Mouse (Mus musculus): ENCODE results near the gene Pigb.
A peak's percentile ranks its signal among the peaks of the same experiment; 100 is the strongest.
"Not testable (repeated sequence)": the region's sequence is repeated elsewhere in the genome, so short reads cannot be mapped to it uniquely, and the experiment has no call there.

Gene Pigb

DNA sequence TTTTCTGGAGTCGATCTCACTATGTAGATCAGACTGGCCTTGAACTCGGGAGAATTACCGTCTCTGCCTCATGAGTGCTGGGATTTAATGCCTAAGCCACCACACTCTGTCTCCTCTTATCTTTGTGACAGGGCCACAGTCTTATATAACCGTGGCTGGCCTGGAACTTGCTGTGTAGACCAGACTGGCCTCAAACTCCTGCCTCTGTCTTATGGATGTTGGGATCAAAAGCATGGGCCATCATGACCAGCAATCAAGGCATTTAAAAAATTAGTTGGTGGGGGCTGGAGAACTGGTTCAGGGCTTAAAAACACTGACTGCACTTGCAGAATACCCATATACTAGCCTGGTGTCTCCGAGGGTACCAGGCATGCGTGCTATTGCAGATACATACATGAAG, at the start of gene Pigb:
Pigb (minus strand) TSS at position 299 of the 400 bp plus-strand sequence.
- DNase-seq, result no peak

DNA sequence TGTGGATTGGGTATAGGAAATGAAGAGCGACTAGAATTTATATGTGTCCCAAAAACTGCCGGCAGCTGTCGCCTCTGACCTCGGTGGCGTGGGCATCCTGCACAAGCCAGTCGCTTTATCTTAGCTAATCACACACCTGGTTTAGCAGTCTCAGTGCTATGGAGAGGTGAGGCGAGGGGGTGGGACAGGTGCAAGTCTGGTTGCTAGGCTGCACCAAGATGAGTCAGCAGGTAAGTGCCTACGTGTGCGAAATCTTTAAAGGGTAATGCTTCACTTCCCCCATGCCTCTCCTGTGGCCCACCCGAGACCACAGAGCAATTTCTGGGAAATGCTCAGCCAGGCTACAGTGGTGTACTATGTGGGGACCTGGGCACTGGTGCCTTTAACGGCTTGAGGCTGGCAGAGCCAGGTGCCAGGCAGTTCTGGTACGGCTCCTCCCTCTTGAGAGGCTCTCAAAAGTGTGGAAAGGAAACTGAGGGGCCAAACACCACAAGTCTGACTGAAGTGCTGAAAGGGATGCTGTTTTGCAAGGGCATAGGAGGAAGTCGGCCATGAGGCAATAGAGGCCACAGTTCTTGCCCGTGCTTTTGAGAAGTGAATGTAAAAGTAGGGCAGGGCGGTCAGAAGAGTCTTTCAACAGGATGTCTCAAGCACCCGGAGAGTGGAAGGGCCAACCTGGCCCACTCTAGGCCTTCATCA, 49.2 kb upstream of the Pigb start:
- peak; percentile 76 to 84 for DNase-seq

DNA sequence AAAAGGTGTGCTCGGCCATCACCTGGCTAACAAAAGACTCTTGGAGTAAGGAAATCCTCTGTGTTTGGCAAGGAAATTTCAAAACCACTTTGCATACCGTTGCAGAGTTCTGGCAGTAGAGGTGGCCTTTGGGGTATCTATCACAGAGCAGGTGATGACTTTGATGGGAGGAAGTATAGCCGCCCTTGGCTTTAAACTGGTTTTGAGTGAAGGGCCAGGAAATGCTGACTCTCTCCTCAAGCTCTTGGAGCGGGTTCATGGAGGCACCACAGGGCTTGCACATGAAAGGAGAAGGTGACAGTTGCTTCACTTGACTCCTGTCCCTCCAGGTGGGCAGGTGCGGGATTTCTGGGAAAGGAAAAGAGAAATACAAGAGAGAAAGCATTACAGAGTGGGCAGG, 47.4 kb upstream of the Pigb start:
- DNase-seq, result no peak

DNA sequence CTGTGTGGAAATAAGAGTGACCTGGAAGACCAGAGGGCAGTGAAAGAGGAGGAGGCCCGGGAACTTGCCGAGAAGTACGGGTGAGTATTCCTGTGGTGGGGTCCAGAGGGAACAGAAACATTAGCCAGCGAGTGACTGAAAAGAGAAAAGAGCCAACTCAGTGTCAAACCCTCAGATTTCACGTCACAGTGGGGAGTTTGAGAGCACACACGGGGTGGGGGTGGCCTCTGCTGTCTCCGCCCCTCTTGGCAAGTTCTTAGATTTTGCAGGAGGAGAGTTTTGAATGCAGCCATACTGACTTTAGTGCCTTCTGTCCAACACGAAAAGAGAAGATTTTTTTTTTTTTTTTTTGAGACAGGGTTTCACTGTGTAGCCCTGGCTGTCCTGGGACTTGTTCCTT, 46.9 kb upstream of the Pigb start:
- DNase-seq, result peak; percentile 39 to 42

DNA sequence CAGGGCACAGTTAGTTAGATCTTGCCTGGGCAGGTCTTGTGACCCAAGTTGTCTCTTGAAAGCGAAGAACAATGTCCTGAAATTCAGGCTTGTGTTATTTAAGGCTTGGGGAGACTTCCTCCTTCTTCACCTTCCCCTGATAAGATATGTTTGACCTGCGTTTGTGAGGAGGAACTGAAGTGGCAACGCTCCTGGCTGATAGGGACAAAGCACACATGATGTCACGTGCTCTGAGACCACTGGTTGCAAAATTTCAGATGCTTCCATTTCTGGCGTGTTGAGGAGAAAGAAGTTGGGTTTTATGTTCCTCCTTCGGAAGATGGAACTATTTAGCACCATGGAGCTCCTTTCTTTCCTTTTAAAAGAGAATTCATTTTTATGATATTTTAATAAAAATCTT, 45.7 kb upstream of the Pigb start:
- peak; percentile 42 for DNase-seq

DNA sequence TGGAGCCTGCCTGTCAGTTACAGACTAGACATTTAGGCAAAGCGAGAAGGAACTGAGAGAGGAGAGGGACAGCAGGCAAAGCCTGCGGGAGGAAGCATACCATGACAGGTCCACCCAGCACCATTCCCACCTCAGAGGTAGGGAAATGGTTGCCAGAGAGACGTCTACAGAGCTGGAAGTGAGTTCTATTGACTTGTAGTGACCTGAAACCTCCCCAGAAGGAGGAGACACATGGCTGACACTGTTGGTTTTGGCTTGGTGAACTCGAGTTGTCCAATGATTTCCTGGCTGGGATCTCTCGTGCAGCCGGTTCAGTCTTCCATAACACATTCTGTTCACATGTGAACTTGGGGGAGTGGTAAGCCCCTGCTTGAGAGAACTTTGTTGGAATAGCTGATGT, 43.8 kb upstream of the Pigb start:
- DNase-seq, result no peak

DNA sequence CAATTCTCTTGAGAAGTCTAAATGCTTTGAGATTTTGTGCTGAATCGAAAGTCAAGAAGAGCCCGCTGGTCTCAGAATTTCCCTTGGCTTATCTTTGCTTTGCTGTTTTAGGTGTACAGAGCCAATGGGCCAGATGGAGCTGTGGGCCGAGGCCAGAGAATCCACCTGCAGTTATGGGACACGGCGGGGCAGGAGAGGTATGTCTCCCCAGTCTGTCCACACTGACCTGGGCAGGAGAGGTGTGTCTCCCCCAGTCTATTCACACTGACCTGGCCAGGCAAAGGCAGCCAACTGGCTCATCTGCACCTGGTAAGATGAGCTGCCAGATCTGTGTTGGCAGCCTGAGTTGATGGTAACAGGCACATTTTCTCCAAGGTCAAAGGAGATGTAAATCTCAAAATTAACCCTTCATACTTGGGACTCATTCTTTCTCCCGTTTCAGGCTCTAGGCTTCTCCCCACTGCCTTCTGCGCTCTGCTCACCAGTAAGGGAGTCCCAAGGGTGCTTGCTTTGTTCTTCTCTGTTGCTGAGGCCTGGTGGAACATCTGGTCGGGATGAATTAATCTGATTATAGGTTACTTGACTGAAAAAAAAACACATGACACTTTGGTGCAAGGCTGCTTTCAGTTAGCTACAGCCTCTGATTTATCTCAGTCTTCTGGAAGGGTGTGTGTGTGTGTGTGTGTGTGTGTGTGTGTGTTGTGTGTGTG, 42.3 kb upstream of the Pigb start:
- no peak for DNase-seq

DNA sequence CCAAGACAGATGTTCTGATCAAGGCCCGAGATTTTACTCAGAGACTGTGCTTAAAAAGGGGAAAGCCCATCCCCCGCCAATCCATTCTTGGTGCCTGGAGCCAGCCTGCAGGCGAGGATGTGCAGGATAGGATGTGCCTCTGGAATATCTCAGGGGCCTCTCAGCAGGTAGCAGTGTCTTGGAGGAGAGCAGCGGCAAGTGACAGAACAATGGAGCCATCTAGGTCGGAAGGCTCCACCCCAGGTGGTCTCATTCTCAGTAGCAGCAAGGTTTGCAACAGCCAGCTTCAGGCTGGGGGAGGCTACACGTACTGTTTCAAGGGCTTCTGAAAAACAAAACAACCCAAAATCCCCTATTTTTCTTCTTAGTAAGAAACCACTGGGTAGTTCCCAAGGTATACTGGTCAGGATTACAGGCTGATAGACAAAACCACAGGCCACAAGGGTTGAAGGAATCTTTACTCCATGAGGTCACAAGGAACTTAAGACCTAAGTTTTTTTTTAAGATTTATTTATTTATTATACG, 39.7 kb upstream of the Pigb start:
- DNase-seq, result no peak

DNA sequence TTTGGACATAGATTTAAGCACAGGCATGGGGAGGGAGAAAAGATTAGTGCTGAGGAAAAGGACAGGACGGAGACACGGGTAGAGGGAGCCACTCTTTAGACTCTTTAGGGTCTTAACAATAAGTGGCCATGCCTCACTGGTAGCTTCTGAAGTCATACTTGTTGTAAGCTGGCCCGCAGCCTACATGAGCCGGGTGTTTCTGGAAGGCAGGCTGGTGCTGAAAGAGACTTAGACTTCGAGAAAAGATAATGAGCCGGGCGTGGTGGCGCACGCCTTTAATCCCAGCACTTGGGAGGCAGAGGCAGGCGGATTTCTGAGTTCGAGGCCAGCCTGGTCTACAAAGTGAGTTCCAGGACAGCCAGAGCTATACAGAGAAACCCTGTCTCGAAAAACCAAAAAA, 39.2 kb upstream of the Pigb start:
- DNase-seq, result not testable (repeated sequence)

DNA sequence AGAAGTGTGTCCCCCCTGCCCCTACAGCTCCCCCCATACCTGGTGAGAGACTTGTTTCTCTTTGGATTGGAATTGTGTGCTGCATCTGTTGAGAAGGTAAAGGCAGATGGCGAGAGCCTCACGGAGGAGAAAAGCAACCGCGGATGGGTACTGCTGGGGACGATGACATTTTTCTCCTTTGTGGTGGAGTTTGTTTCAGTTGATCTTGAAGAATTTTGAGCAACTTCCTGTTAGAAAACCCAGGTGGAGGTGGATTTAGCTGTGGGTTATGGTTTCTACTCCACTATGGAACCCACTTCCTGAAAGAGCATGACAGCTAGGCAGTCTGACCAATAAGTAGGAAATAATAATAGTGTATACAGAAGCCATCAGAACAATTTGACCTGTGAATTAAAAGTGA, 33.0 kb upstream of the Pigb start:
- DNase-seq, result no peak

DNA sequence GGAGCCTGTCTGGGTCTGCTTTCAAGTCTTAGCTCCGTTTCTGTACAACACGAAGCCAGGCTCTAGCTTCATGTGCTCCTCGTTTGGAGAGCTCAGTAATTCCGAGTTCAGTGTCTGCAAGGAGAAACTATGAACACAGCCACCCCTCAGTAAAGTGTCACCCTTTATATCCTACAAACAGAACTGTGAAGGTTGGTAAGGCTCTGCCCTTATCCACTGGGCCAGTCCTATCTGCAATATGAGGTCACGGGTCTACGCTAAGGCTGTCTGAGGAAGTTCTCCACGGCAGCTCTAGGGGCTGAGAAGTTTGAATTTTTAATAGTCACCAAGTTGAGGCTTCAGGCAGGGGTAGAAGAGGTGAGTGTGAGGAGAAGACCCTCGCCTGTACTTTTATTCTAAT, 32.2 kb upstream of the Pigb start:
- no peak for DNase-seq

DNA sequence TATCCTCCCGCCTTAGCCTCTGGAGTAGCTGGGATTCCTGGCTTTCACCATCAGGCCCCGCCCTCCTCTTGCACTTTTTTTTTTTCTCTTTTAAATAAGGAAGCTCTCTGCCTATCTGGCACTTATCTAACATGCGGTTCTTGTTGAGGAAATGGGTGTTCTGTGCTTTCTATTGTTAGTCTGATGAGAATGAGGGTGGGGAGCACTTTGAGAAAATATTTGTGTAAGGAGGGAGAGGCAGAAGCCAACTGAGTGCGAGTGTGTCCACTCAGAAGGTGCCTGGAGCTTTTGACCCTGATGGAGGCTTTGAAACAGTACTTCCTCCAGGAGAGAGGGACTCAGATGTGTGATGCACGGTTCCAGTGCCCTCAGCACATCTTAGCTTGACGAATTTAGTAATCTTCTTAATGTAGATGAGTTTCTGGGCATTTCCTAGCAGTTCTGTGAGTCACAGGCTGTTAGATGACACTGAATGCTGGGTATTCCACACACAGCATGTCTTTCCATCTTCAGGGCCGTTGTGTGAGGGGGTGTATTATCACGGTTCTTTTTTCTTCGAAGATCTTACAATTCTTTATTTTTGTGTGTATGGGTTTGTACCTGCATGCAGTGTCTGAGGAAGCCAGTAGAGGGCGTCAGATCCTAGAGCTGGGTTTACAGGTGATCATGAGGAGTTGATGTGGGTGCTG, 30.9 kb upstream of the Pigb start:
- peak in 1 of 2 experiments; percentile 64 for DNase-seq

DNA sequence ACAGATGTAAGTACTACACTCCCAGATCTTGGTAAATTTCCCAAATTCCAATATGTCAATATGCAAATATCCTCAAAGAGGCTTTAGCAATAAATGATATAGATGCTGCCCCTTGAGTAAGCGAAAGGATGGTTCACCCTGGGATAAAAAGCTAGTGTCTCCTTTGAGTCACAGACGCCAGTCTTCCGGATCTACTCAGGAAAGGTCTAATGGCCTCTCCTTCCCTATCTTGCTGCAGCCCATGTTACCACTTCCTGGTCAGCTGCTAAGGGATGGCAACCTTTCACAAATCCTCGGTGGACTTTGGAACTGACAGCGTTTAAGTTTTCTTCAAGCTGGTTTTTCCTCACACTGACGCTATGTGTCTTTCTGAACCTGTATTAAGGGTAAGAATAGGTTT, 28.5 kb upstream of the Pigb start:
- DNase-seq, result no peak

DNA sequence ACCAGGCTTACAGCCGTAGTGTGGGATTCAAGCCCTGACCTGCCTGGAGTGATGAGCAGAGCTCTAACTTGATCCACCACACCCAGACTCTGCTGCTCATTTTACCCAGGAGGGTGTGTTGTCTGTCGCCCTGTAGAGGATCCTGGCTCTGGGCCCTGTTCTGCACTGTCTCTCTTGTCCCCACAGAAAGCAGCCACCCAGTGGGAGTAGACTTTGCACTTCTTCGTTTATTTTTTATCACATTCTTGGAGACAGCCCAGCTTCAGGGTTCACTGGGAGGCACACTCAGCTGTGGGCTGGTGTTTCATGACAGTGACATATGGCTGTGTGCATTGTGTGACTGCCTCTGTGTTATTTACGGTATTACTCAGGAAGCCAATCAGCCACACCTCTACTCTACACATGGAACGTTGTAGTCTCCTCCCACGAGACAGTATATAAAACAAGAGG, 28.1 kb upstream of the Pigb start:
- DNase-seq, result peak; percentile 59 to 80

DNA sequence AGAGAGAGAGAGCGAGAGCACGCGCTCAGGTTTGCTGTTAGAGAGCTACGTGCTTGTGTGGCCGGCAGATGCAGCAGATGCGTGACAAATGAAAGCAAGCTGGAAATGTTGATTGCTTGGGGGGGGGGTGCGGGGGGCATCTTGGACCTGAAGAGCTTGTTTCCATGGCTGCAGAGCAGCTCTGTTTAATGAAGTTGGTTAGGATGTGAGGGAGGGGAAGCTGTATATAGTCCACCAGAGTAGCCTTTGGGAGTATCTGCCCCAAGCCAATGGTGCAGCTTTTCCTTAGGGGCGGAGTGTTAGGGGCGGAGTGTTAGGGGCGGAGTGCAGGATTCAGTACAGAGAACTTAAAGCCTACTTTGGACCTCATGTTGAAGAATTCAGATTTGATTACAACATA, 26.9 kb upstream of the Pigb start:
- no peak for DNase-seq

DNA sequence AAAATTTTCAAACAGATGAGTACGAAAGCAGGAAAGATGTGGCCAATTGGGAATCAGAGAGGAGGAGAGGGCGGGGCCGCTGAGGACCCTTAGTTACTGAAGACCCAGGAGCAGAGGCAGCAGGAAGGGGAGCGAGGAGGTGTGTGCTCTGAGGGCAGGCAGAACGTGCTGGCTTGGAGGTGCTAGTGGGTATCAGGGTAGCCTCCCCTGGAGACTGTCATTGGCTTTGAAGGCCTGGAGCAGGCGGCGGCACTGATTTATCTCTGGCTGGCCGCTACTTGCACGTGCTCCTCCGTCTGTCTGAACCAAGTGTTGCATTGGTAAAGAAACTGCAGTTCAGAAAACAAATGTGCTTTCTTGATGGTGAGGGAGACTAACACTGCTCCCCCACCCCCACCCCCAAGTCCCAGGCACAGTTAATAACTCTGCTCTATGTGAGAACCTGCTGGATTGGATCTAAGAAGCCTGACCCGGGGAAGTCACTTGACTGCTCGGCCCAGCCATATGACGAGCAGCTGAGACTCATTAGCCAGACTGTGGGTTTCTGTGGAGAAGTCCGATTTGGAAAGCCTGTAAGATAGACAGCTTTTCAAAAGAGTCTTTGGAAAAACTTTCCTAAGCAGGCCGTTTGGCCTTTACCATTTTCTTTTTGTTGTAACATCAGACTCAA, 23.6 kb upstream of the Pigb start:
- no peak for DNase-seq

DNA sequence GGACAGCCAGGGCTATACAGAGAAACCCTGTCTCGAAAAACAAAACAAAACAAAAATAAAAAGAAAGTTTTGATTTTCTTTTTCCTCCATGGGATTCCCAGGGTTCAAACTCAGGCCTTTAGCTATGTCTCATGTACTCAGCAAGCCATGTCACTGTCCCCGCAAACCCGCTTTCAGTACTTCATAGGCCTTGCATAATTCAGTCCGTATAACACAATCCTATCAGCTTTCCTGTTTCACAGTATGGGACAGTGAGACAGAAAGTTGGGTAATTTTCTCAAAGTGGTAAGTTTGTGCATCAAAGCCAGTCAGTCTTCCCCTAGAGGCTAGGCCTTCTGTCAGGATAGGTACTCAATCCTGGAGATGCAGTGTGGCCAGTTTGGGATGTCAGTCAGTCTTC, 19.0 kb upstream of the Pigb start:
- DNase-seq, result no peak

DNA sequence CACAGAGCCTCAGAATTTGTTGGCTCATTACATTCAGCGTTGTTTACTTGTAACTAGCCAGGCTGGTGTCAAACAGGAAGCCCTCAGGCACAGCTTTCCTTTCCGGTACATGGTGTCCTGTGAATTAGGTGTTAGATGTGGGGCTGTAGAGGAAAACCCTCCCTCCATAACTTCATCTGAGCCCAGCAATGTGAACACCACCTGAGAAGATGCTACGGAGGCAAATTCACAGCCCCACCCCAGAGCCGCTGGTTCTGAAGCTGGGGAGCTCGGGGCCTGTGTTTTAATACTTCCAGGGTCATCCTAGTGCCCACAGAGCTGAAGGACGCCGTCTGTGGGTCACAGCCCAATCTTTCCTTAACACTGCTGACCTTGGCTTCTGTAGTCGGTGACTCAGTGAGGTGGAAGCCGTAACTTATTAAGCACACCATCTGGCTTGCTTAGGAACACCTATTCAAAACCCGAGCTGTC, 15.3 kb upstream of the Pigb start:
- no peak for DNase-seq

DNA sequence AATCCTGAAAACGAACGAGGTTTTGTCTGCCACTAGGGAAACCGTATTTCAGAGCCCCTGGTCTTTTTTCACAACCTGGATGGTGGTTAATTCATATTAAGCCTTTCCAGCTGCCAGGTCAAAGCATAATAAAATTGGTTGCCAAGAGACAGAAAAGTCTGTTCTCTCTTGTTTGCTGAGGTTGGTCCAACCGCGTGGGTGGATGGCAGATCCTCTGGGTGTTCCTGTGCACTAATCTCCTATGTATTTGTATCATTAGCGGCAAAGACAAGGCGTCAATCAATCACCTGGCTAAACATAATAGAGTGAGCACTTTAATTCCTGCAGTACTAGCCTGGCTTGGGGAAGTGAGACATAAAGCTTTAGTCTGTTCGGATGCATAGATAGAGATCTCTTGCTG, 10.4 kb upstream of the Pigb start:
- no peak for DNase-seq

DNA sequence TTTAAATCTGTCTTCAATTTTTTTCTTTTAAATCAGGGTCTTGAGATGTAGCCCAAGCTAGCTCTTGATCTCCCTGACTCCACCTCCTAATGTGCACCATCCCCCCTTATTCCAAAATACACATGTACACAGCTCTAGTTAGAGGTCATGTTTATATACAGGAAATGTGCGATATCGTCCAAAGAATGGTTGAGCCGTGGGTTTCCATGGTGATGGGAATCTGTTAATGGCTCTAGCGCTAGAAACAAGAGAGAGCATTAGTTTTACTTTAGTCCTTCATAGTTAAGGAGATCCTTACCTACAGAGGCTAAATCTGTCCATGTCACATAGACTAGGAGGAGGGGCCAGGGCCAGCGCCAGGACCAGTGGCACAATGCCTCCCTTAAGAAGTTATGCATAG, 9.7 kb upstream of the Pigb start:
- DNase-seq, result no peak

DNA sequence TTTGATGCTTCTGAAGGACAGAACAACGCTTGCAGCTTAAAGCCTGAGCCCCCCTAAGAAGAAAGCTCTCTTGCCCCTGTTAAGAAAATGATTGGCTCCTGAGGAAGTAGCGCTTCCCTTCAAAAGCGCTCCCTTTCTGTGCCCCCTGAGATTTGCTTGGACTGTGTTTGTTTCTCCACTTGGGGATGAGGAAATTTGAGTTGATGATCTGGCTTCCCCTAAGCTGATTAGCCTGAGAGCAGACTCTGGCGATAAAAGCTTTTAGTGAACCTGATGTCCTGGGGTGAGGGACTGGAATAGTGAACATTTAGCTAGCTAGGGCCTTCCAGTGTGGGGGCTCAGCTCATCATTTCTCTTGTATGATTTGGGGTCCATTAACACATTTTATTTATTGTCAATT, 8.7 kb upstream of the Pigb start:
- no peak for DNase-seq

DNA sequence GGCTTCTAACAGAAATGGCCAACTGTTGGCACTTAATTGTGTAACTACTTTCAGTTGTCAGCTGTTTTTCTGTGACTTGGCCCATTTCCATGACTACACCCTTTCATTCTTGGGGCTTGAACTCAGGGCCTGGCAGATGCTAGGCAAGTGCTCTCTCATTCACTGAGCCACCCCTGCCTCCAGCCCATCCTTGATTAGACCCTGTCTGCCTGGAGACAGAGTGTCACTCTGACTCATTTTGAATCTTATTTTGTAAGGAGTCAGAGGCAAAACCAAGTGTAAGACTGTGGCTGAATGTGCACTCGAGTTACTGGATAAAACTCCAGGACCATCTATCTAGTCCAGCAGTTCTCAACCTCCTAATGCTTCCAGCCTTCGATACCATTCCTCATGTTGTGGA, 7.7 kb upstream of the Pigb start:
- DNase-seq, result no peak

DNA sequence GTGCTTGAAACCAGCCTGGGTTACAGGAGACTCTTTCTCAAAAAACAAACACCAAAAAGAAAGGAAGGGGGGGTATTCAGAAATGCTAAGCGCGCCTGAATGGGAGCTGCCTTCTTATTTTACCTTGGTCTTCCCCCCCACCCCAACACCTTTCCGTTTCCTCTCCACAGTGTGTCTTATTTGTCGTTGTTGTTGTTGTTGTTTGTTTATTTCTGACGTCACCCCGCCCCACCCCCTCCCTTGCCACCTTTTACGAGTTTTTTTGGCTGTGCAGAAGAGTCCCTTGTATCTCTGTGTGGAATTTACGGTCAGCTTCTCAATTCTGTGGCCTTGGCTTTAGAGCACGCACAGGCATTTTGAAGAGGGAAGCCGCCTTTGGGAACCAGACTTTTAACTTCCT, 5.5 kb upstream of the Pigb start:
- DNase-seq, result no peak

Data from lung, postnatal 4 days (tissue).